Mouse (Mus musculus): ENCODE results near the gene 1700015G11Rik. TPM values are rescaled to one million over a fixed set of nuclear protein-coding genes. Genes with fewer than 3 reads are reported as not detected.

1700015G11Rik gene
- polyA plus RNA-seq, 1 experiment from 2014 or later, result not detected

- peak; percentile 94 for ATAC-seq (replicated peaks; ENCODE audit: insufficient number of reproducible peaks, insufficient read depth, low FRiP score, low read depth)
- under 1% methylated on average over 37 of the region's 47 CpGs for WGBS
- no peaks in the 10 kb centered on the region for H3K36me3 ChIP-seq
- peak within 1 kb of the TSS; percentile 73 for H3K27ac ChIP-seq
- peak within 1 kb of the TSS; percentile 58 for H3K9ac ChIP-seq
- no peaks in the 10 kb centered on the region for H3K9me3 ChIP-seq (replicated peaks)
- peak within 1 kb of the TSS; percentile 79 for H3K4me3 ChIP-seq
- H3K4me1 ChIP-seq (replicated peaks), result peaks cover 2% of the 10 kb centered on the region; the same call in 1 of the 2 replicates
- H3K27me3 ChIP-seq, result no peaks in the 10 kb centered on the region
- peak within 1 kb of the TSS; percentile 89 for H3K4me2 ChIP-seq
These were observed 9.8 kb downstream of the 1700015G11Rik start, which contains the start of gene Svip for GRCm38 (mm10) chr7:52005511-52006295. Gene Svip (minus strand): TSS chr7:52006018.

DNA sequence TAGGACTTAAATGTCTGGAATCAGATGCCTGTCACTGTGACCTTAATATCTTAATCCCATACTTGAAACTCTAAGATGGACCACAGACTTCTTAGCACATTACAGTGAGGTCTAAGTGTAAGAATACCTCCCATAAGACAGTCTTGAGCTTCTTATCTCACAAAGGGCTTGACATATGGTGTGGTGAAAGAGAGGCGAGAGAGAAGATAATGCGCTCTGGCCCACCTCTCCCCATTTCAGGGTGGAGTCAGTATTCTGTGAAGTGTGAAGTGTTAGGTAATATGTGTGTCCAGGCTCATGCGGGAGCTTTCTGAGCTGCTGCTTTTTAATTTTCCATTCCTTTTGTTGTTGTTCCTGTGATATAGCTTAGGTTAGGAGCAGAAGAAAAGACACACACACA is 24.5 kb downstream of the 1700015G11Rik start:
- Histone ChIP-seq H3K4me3 (no peak overlapping the region), H3K27ac (no peak overlapping the region), H3K4me2 (no peak overlapping the region), H3K4me1 (replicated peaks) (no peaks in the 10 kb centered on the region), H3K9ac (no peak overlapping the region), H3K9me3 (replicated peaks) (no peaks in the 10 kb centered on the region), H3K27me3 (no peaks in the 10 kb centered on the region), H3K36me3 (no peaks in the 10 kb centered on the region)
- no peak for ATAC-seq (replicated peaks; ENCODE audit: insufficient number of reproducible peaks, insufficient read depth, low FRiP score, low read depth)
- 48% methylated on average over 3 of the region's 3 CpGs for WGBS

DNA sequence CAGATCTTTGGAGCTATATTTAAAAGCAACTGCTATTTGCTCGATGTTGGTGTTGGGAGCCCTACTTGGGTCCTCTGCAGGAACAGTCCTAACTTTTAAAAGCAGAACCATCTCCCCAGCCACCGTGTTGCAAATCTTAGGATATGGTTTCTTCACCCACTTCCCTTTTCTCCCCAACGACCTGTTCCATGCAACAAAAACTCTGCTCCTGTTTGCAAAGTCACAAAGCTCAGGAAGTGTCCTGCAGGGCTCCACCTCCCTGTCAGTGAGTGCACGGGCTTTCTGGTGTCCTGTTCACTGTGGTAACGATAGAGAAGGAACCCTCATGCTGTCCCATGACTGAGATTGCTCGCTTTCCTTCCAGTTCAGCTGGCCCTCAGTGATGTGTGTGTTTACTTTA is 28.6 kb downstream of the 1700015G11Rik start:
- H3K27ac ChIP-seq, result no peak overlapping the region
- H3K4me3 ChIP-seq, result no peak overlapping the region
- no peaks in the 10 kb centered on the region for H3K9me3 ChIP-seq (replicated peaks)
- WGBS, result 52% methylated on average over 6 of the region's 6 CpGs
- H3K4me2 ChIP-seq, result no peak overlapping the region
- H3K4me1 ChIP-seq (replicated peaks), result peaks cover 12% of the 10 kb centered on the region
- no peak for ATAC-seq (replicated peaks; ENCODE audit: insufficient number of reproducible peaks, insufficient read depth, low FRiP score, low read depth)
- H3K9ac ChIP-seq, result no peak overlapping the region
- H3K36me3 ChIP-seq, result no peaks in the 10 kb centered on the region
- H3K27me3 ChIP-seq, result no peaks in the 10 kb centered on the region

GRCm38 (mm10) chr7:51985763-51986162 is 29.8 kb downstream of the 1700015G11Rik start:
- Histone ChIP-seq H3K4me1 (replicated peaks) (peaks cover 14% of the 10 kb centered on the region), H3K4me3 (no peak overlapping the region), H3K4me2 (no peak overlapping the region), H3K27ac (no peak overlapping the region), H3K9me3 (replicated peaks) (no peaks in the 10 kb centered on the region), H3K36me3 (no peaks in the 10 kb centered on the region), H3K9ac (no peak overlapping the region), H3K27me3 (no peaks in the 10 kb centered on the region)
- no peak for ATAC-seq (replicated peaks; ENCODE audit: insufficient number of reproducible peaks, insufficient read depth, low FRiP score, low read depth)
- 67% methylated on average over 6 of the region's 6 CpGs for WGBS

DNA sequence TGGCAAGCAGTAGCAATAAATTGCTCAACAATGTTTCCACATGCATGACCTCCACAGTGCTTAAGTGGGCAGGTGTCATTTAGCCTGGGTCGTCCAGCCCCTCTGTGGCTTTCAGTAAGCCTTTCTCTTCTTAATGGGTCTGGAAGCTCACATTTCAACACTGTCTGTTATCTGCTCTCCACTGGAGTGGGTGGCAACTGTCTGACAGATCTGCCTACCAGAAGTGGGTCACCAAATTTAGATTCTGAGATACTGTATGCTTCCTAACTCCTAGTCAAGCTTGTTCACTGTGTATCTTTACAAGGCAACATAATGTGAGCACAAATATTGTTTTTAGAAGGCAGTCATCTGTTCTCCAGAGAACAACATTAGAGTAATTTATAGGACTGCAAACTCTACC is 33.2 kb downstream of the 1700015G11Rik start:
- Histone ChIP-seq H3K4me2 (no peak overlapping the region), H3K9me3 (replicated peaks) (no peaks in the 10 kb centered on the region), H3K9ac (no peak overlapping the region), H3K27ac (no peak overlapping the region), H3K4me1 (replicated peaks) (peaks cover 14% of the 10 kb centered on the region), H3K4me3 (no peak overlapping the region), H3K36me3 (no peaks in the 10 kb centered on the region), H3K27me3 (no peaks in the 10 kb centered on the region)
- 14% methylated on average over 1 of the region's 1 CpGs for WGBS
- peak; percentile 66; the same call in 1 of the 2 replicates for ATAC-seq (replicated peaks; ENCODE audit: insufficient number of reproducible peaks, insufficient read depth, low FRiP score, low read depth)

DNA sequence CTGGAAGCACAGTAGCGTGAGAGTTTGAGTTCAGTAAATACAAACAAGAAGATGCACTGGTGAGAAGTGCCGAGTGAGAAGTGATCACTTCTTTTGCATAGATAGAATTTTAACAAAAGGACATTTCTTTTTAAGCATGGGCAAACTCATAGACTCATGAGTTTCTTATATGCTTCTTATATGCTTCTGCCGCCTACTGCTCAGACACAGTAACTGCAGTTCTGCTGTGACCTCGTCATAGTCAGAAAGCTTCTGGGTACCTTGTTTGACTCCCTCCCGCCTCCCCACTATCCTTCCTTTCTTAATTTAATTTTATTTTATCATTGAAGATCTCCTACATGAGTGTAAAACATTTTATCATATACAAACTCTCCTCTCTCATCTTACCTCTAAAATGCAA is 36.3 kb downstream of the 1700015G11Rik start:
- Histone ChIP-seq H3K4me1 (replicated peaks) (peaks cover 14% of the 10 kb centered on the region), H3K4me3 (no peak overlapping the region), H3K27ac (no peak overlapping the region), H3K27me3 (no peaks in the 10 kb centered on the region), H3K9ac (no peak overlapping the region), H3K36me3 (no peaks in the 10 kb centered on the region), H3K9me3 (replicated peaks) (no peaks in the 10 kb centered on the region), H3K4me2 (no peak overlapping the region)
- ATAC-seq (replicated peaks; ENCODE audit: insufficient number of reproducible peaks, insufficient read depth, low FRiP score, low read depth), result no peak
- WGBS, result 41% methylated on average over 5 of the region's 5 CpGs

DNA sequence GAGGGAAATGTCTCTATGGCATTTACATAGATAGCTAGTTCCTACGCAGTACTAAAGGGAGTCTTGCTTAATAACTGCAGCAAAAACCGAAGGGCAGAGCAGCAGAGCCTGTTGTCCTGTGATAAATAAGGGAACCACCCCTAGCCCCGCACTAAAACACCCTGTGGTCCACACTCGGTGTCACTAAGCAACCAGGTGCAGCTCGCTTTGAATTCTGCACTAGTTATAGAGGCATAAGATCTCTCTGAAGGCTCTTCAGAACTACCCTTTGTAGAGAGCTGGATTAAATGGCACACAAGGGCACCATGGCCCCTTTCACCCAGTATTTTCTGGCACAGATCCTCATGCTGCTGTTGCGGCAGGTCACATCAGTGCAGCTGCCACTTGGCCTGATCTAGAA is 40.3 kb downstream of the 1700015G11Rik start:
- no peaks in the 10 kb centered on the region for H3K4me1 ChIP-seq (replicated peaks)
- no peak overlapping the region for H3K4me3 ChIP-seq
- H3K4me2 ChIP-seq, result no peak overlapping the region
- no peak overlapping the region for H3K27ac ChIP-seq
- H3K27me3 ChIP-seq, result no peaks in the 10 kb centered on the region
- no peak overlapping the region for H3K9ac ChIP-seq
- no peaks in the 10 kb centered on the region for H3K9me3 ChIP-seq (replicated peaks)
- WGBS, result 70% methylated on average over 6 of the region's 6 CpGs
- no peaks in the 10 kb centered on the region for H3K36me3 ChIP-seq
- no peak for ATAC-seq (replicated peaks; ENCODE audit: insufficient number of reproducible peaks, insufficient read depth, low FRiP score, low read depth)

- WGBS, result 75% methylated on average over 2 of the region's 2 CpGs
- no peaks in the 10 kb centered on the region for H3K4me1 ChIP-seq (replicated peaks)
- H3K27me3 ChIP-seq, result no peaks in the 10 kb centered on the region
- no peak overlapping the region for H3K9ac ChIP-seq
- H3K4me3 ChIP-seq, result no peak overlapping the region
- H3K9me3 ChIP-seq (replicated peaks), result no peaks in the 10 kb centered on the region
- no peak overlapping the region for H3K27ac ChIP-seq
- no peaks in the 10 kb centered on the region for H3K36me3 ChIP-seq
- no peak for ATAC-seq (replicated peaks; ENCODE audit: insufficient number of reproducible peaks, insufficient read depth, low FRiP score, low read depth)
- no peak overlapping the region for H3K4me2 ChIP-seq
These were observed 42.0 kb downstream of the 1700015G11Rik start for GRCm38 (mm10) chr7:51973526-51973925.

- H3K27me3 ChIP-seq, result no peaks in the 10 kb centered on the region
- ATAC-seq (replicated peaks; ENCODE audit: insufficient number of reproducible peaks, insufficient read depth, low FRiP score, low read depth), result no peak
- H3K9ac ChIP-seq, result no peak overlapping the region
- 66% methylated on average over 5 of the region's 5 CpGs for WGBS
- no peaks in the 10 kb centered on the region for H3K9me3 ChIP-seq (replicated peaks)
- H3K27ac ChIP-seq, result no peak overlapping the region
- H3K4me1 ChIP-seq (replicated peaks), result no peaks in the 10 kb centered on the region
- no peaks in the 10 kb centered on the region for H3K36me3 ChIP-seq
- H3K4me2 ChIP-seq, result no peak overlapping the region
- H3K4me3 ChIP-seq, result no peak overlapping the region
These were observed 42.4 kb downstream of the 1700015G11Rik start for GRCm38 (mm10) chr7:51973091-51973490.

GRCm38 (mm10) chr7:51972252-51972855 is 43.2 kb downstream of the 1700015G11Rik start:
- no peak overlapping the region for H3K9ac ChIP-seq
- no peak overlapping the region for H3K27ac ChIP-seq
- no peaks in the 10 kb centered on the region for H3K36me3 ChIP-seq
- no peak for ATAC-seq (replicated peaks; ENCODE audit: insufficient number of reproducible peaks, insufficient read depth, low FRiP score, low read depth)
- 31% methylated on average over 6 of the region's 6 CpGs for WGBS
- H3K9me3 ChIP-seq (replicated peaks), result no peaks in the 10 kb centered on the region
- H3K4me3 ChIP-seq, result no peak overlapping the region
- no peak overlapping the region for H3K4me2 ChIP-seq
- H3K4me1 ChIP-seq (replicated peaks), result no peaks in the 10 kb centered on the region
- H3K27me3 ChIP-seq, result no peaks in the 10 kb centered on the region

GRCm38 (mm10) chr7:51969379-51969778 is 46.1 kb downstream of the 1700015G11Rik start:
- H3K9ac ChIP-seq, result no peak overlapping the region
- H3K9me3 ChIP-seq (replicated peaks), result no peaks in the 10 kb centered on the region
- H3K4me3 ChIP-seq, result no peak overlapping the region
- H3K4me1 ChIP-seq (replicated peaks), result no peaks in the 10 kb centered on the region
- no peaks in the 10 kb centered on the region for H3K27me3 ChIP-seq
- ATAC-seq (replicated peaks; ENCODE audit: insufficient number of reproducible peaks, insufficient read depth, low FRiP score, low read depth), result no peak
- no peak overlapping the region for H3K27ac ChIP-seq
- no peaks in the 10 kb centered on the region for H3K36me3 ChIP-seq
- no peak overlapping the region for H3K4me2 ChIP-seq

DNA sequence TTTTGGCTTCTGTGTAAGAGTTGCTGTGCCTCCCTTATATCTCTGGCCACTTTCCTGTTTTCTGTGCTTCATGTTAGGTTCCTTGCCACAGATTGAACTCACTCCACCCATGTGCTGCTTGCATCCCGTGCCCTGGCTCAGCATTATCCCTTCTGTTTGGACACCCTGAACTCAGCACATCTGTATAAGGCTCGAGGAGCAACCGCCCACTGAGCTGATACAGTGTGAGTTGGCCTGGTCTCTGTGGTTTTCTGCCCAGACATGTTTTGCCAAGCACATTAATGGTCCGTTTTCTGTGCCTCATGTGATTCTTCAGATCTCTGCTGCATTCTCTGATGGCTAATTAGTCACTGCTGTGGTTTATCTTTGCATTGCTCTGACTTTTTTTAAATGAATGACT is 47.9 kb downstream of the 1700015G11Rik start:
- ATAC-seq (replicated peaks; ENCODE audit: insufficient number of reproducible peaks, insufficient read depth, low FRiP score, low read depth), result no peak

More for the DNA sequence above, 47.9 kb downstream of the 1700015G11Rik start:
- Histone ChIP-seq H3K9me3 (replicated peaks) (no peaks in the 10 kb centered on the region), H3K4me3 (no peak overlapping the region), H3K4me2 (no peak overlapping the region), H3K4me1 (replicated peaks) (no peaks in the 10 kb centered on the region), H3K9ac (no peak overlapping the region), H3K36me3 (no peaks in the 10 kb centered on the region), H3K27me3 (no peaks in the 10 kb centered on the region), H3K27ac (no peak overlapping the region)
- WGBS, result 64% methylated on average over 4 of the region's 4 CpGs
